Mouse (Mus musculus): ENCODE measurements around the gene Slc39a8.

Slc39a8 gene

GRCm38 (mm10) chr3:135844835-135845234 lies 19.8 kb downstream of the Slc39a8 start:
- in situ Hi-C loops (cut with MboI, MseI) = no loop called here

- in situ Hi-C loops (cut with MboI, MseI) = no loop called here
Measured at GRCm38 (mm10) chr3:135845860-135846259, 20.8 kb downstream of the Slc39a8 start.

GRCm38 (mm10) chr3:135851607-135852006 lies 26.5 kb downstream of the Slc39a8 start:
- in situ Hi-C loops (cut with MboI, MseI) = no loop called here

GRCm38 (mm10) chr3:135853604-135854297 lies 28.7 kb downstream of the Slc39a8 start:
- in situ Hi-C loops (cut with MboI, MseI) = no loop called here

GRCm38 (mm10) chr3:135854298-135854984 lies 29.4 kb downstream of the Slc39a8 start:
- in situ Hi-C loops (cut with MboI, MseI) = no loop called here

GRCm38 (mm10) chr3:135854985-135855340 lies 29.9 kb downstream of the Slc39a8 start:
- in situ Hi-C loops (cut with MboI, MseI) = no loop called here

GRCm38 (mm10) chr3:135856303-135856702 lies 31.2 kb downstream of the Slc39a8 start:
- in situ Hi-C loops (cut with MboI, MseI) = no loop called here

GRCm38 (mm10) chr3:135857134-135857533 lies 32.1 kb downstream of the Slc39a8 start:
- in situ Hi-C loops (cut with MboI, MseI) = no loop called here

- in situ Hi-C loops (cut with MboI, MseI) = no loop called here
Measured at GRCm38 (mm10) chr3:135859431-135859830, 34.4 kb downstream of the Slc39a8 start.

GRCm38 (mm10) chr3:135862804-135863203 lies 37.7 kb downstream of the Slc39a8 start:
- in situ Hi-C loops (cut with MboI, MseI) = no loop called here

- in situ Hi-C loops (cut with MboI, MseI) = no loop called here
Measured at GRCm38 (mm10) chr3:135869041-135869440, 44.0 kb downstream of the Slc39a8 start.

GRCm38 (mm10) chr3:135872325-135872724 lies 47.2 kb downstream of the Slc39a8 start:
- in situ Hi-C loops (cut with MboI, MseI) = no loop called here

GRCm38 (mm10) chr3:135873596-135873995 lies 48.5 kb downstream of the Slc39a8 start:
- in situ Hi-C loops (cut with MboI, MseI) = no loop called here

GRCm38 (mm10) chr3:135878048-135878447 lies 53.0 kb downstream of the Slc39a8 start:
- in situ Hi-C loops (cut with MboI, MseI) = no loop called here

GRCm38 (mm10) chr3:135885927-135886658 lies 61.0 kb downstream of the Slc39a8 start:
- in situ Hi-C loops (cut with MboI, MseI) = no loop called here

- in situ Hi-C loops (cut with MboI, MseI) = no loop called here
Measured at GRCm38 (mm10) chr3:135886659-135887027, 61.6 kb downstream of the Slc39a8 start.

- in situ Hi-C loops (cut with MboI, MseI) = no loop called here
Measured at GRCm38 (mm10) chr3:135887033-135887855, 62.2 kb downstream of the Slc39a8 start.

GRCm38 (mm10) chr3:135887856-135888155 lies 62.7 kb downstream of the Slc39a8 start:
- in situ Hi-C loops (cut with MboI, MseI) = no loop called here

- in situ Hi-C loops (cut with MboI, MseI) = no loop called here
Measured at GRCm38 (mm10) chr3:135889401-135889800, 64.3 kb downstream of the Slc39a8 start.

GRCm38 (mm10) chr3:135903366-135903765 lies 78.3 kb downstream of the Slc39a8 start:
- in situ Hi-C loops (cut with MboI, MseI) = no loop called here

- in situ Hi-C loops (cut with MboI, MseI) = no loop called here
Measured at GRCm38 (mm10) chr3:135904881-135905280, 79.8 kb downstream of the Slc39a8 start.

- in situ Hi-C loops (cut with MboI, MseI) = no loop called here
Measured at GRCm38 (mm10) chr3:135905729-135906128, 80.7 kb downstream of the Slc39a8 start.

Data from regulatory T cell (primary cell).